Mouse (Mus musculus) MEL (cell line): ENCODE results near the gene Etfbkmt. TPM values are rescaled to one million over a fixed set of nuclear protein-coding genes. Genes with fewer than 3 reads are reported as not detected.
A peak's percentile ranks its signal among the peaks of the same experiment; 100 is the strongest.

Experiments used
- DNase-seq: peaks from one replicate; pipeline ENCODE4 v3.0.0; 2011; ENCODE audit warnings: low read depth, low spot score
- H3K27ac ChIP-seq: 2 replicates; pipeline ENCODE4 v1.5.1; 2012; ENCODE audit warnings: low read depth, mild to moderate bottlenecking, control low read depth, low read length, moderate library complexity; ENCODE audit not compliant: control insufficient read depth
- H3K27me3 ChIP-seq, 2 experiments: fragments of 150-350 bp in 1 of 2; sonication (generic) in 1 of 2; 2 replicates each; pipeline ENCODE4 v1.6.1; 2012; ENCODE audit warnings: low read length in 2 of 2, mild to moderate bottlenecking in 2 of 2, improper control_type of control experiment in 1 of 2, moderate library complexity in 1 of 2; ENCODE audit not compliant: insufficient read depth in 2 of 2, control insufficient read depth in 1 of 2
- H3K36me3 ChIP-seq, 2 experiments: 2 replicates each; pipeline ENCODE4 v1.6.1; 2012 to 2014; ENCODE audit warnings: low read length in 2 of 2, improper control_type of control experiment in 1 of 2, inconsistent platforms in 1 of 2, mild to moderate bottlenecking in 1 of 2; ENCODE audit not compliant: insufficient read depth in 2 of 2, control insufficient read depth in 1 of 2
- H3K4me1 ChIP-seq, 2 experiments: fragments of 150-350 bp in 1 of 2; sonication (generic) in 1 of 2; 2 replicates each; pipeline ENCODE4 v1.6.1; 2012; ENCODE audit warnings: low read length in 2 of 2, improper control_type of control experiment in 1 of 2, mild to moderate bottlenecking in 1 of 2; ENCODE audit not compliant: insufficient read depth in 2 of 2, control insufficient read depth in 1 of 2
- H3K4me3 ChIP-seq, 2 experiments: fragments of 150-350 bp in 1 of 2; sonication (generic) in 1 of 2; 2 replicates each; pipeline ENCODE4 v1.5.1; 2012; ENCODE audit warnings: low read depth in 2 of 2, low read length in 2 of 2, mild to moderate bottlenecking in 2 of 2, moderate library complexity in 2 of 2, control low read depth in 1 of 2, improper control_type of control experiment in 1 of 2; ENCODE audit not compliant: control insufficient read depth in 1 of 2, insufficient read depth in 1 of 2
- H3K79me2 ChIP-seq: 2 replicates; pipeline ENCODE4 v1.6.1; 2012; ENCODE audit warnings: mild to moderate bottlenecking, low read length, moderate library complexity; ENCODE audit not compliant: control insufficient read depth, poor library complexity, insufficient read depth
- H3K9ac ChIP-seq: 2 replicates; pipeline ENCODE4 v1.6.1; 2012; ENCODE audit warnings: low read depth, mild to moderate bottlenecking, control low read depth, low read length, moderate library complexity; ENCODE audit not compliant: control insufficient read depth, poor library complexity, severe bottlenecking
- H3K9me3 ChIP-seq: fragments of 150-350 bp; sonication (generic); replicated peaks from 2 replicates; pipeline ENCODE4 v1.6.1; 2012; ENCODE audit warnings: mild to moderate bottlenecking, low read length, improper control_type of control experiment, moderate library complexity; ENCODE audit not compliant: insufficient read depth
- CHD1 ChIP-seq: IDR thresholded peaks from 2 replicates; pipeline ENCODE4 v1.6.1; 2012; ENCODE audit warnings: low read depth, mild to moderate bottlenecking, inconsistent platforms, low read length, improper control_type of control experiment
- CHD2 ChIP-seq: IDR thresholded peaks from 2 replicates; pipeline ENCODE4 v1.6.1; 2011; ENCODE audit warnings: low read length, improper control_type of control experiment
- CTCF ChIP-seq, 3 experiments: IDR thresholded peaks in 2 of 3; conservative IDR thresholded peaks in 1 of 3; 2 replicates each; pipeline ENCODE4 v1.5.1; 2011 to 2012; ENCODE audit warnings: low read length in 3 of 3, low read depth in 2 of 3, mild to moderate bottlenecking in 2 of 3, improper control_type of control experiment in 1 of 3, inconsistent platforms in 1 of 3, mixed read lengths in 1 of 3, moderate library complexity in 1 of 3; ENCODE audit not compliant: control insufficient read depth in 1 of 3, insufficient read depth in 1 of 3, poor library complexity in 1 of 3, severe bottlenecking in 1 of 3
- E2F4 ChIP-seq: IDR thresholded peaks from 2 replicates; pipeline ENCODE4 v1.6.1; 2011; ENCODE audit warnings: low read depth, low read length, improper control_type of control experiment, borderline replicate concordance
- ELF1 ChIP-seq: IDR thresholded peaks from 2 replicates; pipeline ENCODE4 v1.6.1; 2014; ENCODE audit warnings: low read depth, mild to moderate bottlenecking, inconsistent platforms, low read length, improper control_type of control experiment, moderate library complexity
- EP300 ChIP-seq, 2 experiments: IDR thresholded peaks; 2 replicates each; pipeline ENCODE4 v1.6.1; 2011; ENCODE audit warnings: improper control_type of control experiment in 2 of 2, low read length in 2 of 2, low read depth in 1 of 2, mild to moderate bottlenecking in 1 of 2
- GABPA ChIP-seq: IDR thresholded peaks from 2 replicates; pipeline ENCODE4 v1.6.1; 2012; ENCODE audit warnings: low read depth, mild to moderate bottlenecking, inconsistent platforms, low read length, improper control_type of control experiment, moderate library complexity
- GATA1 ChIP-seq: IDR thresholded peaks from 2 replicates; pipeline ENCODE4 v1.6.1; 2011; ENCODE audit warnings: low read depth, low read length, improper control_type of control experiment
- HCFC1 ChIP-seq: IDR thresholded peaks from 2 replicates; pipeline ENCODE4 v1.6.1; 2012; ENCODE audit warnings: low read depth, mild to moderate bottlenecking, inconsistent platforms, low read length, improper control_type of control experiment, moderate library complexity
- JUND ChIP-seq: IDR thresholded peaks from 2 replicates; pipeline ENCODE4 v1.6.1; 2011; ENCODE audit warnings: low read depth, mild to moderate bottlenecking, improper control_type of control experiment, low read length
- KAT2A ChIP-seq: conservative IDR thresholded peaks from 2 replicates; pipeline ENCODE4 v1.6.1; 2012; ENCODE audit warnings: low read depth, low read length, improper control_type of control experiment, inconsistent platforms
- MAX ChIP-seq: IDR thresholded peaks from 2 replicates; pipeline ENCODE4 v1.6.1; 2011; ENCODE audit warnings: low read length, improper control_type of control experiment
- MEF2A ChIP-seq: IDR thresholded peaks from 2 replicates; pipeline ENCODE4 v1.6.1; 2014; ENCODE audit warnings: low read depth, mild to moderate bottlenecking, inconsistent platforms, low read length, improper control_type of control experiment; ENCODE audit not compliant: poor library complexity, insufficient replicate concordance, severe bottlenecking; ENCODE audit errors: extremely low read depth
- MXI1 ChIP-seq: IDR thresholded peaks from 2 replicates; pipeline ENCODE4 v1.6.1; 2011; ENCODE audit warnings: mild to moderate bottlenecking, low read depth, low read length, improper control_type of control experiment
- MYB ChIP-seq: IDR thresholded peaks from 2 replicates; pipeline ENCODE4 v1.6.1; 2011; ENCODE audit warnings: mild to moderate bottlenecking, low read depth, low read length, improper control_type of control experiment
- MYC ChIP-seq: IDR thresholded peaks from 2 replicates; pipeline ENCODE4 v1.6.1; 2011; ENCODE audit warnings: low read depth, mild to moderate bottlenecking, low read length, improper control_type of control experiment, moderate library complexity
- NRF1 ChIP-seq: IDR thresholded peaks from 2 replicates; pipeline ENCODE4 v1.6.1; 2014; ENCODE audit warnings: low read depth, mild to moderate bottlenecking, inconsistent platforms, low read length, improper control_type of control experiment, moderate library complexity; ENCODE audit not compliant: poor library complexity, insufficient read depth, severe bottlenecking
- POLR2AphosphoS2 ChIP-seq: IDR thresholded peaks from 2 replicates; pipeline ENCODE4 v1.6.1; 2011; ENCODE audit warnings: low read length, improper control_type of control experiment
- POLR2AphosphoS5 ChIP-seq: IDR thresholded peaks from 2 replicates; pipeline ENCODE4 v1.6.1; 2012; ENCODE audit warnings: low read depth, borderline replicate concordance, mild to moderate bottlenecking, inconsistent platforms, low read length, moderate library complexity, mixed read lengths
- RAD21 ChIP-seq: IDR thresholded peaks from 2 replicates; pipeline ENCODE4 v1.6.1; 2011; ENCODE audit warnings: mild to moderate bottlenecking, low read depth, low read length, improper control_type of control experiment
- RCOR1 ChIP-seq: IDR thresholded peaks from 2 replicates; pipeline ENCODE4 v1.6.1; 2012; ENCODE audit warnings: low read depth, mild to moderate bottlenecking, inconsistent platforms, low read length, improper control_type of control experiment
- SIN3A ChIP-seq: IDR thresholded peaks from 2 replicates; pipeline ENCODE4 v1.6.1; 2012; ENCODE audit warnings: low read length, improper control_type of control experiment, inconsistent platforms
- SMC3 ChIP-seq: IDR thresholded peaks from 2 replicates; pipeline ENCODE4 v1.6.1; 2011; ENCODE audit warnings: low read depth, low read length, improper control_type of control experiment
- TAL1 ChIP-seq: IDR thresholded peaks from 2 replicates; pipeline ENCODE4 v1.6.1; 2012; ENCODE audit warnings: mild to moderate bottlenecking, inconsistent platforms, low read length, moderate library complexity, mixed read lengths
- TBP ChIP-seq: IDR thresholded peaks from 2 replicates; pipeline ENCODE4 v1.8.0; 2011; ENCODE audit warnings: low read depth, low read length, improper control_type of control experiment
- USF1 ChIP-seq: IDR thresholded peaks from 2 replicates; pipeline ENCODE4 v1.6.1; 2014; ENCODE audit warnings: low read depth, mild to moderate bottlenecking, inconsistent platforms, low read length, improper control_type of control experiment, moderate library complexity
- USF2 ChIP-seq, 2 experiments: IDR thresholded peaks; 2 replicates each; pipeline ENCODE4 v1.6.1; 2011 to 2012; ENCODE audit warnings: improper control_type of control experiment in 2 of 2, low read length in 2 of 2, borderline replicate concordance in 1 of 2, inconsistent platforms in 1 of 2, low read depth in 1 of 2, mild to moderate bottlenecking in 1 of 2; ENCODE audit not compliant: insufficient read depth in 1 of 2
- ZC3H11A ChIP-seq: IDR thresholded peaks from 2 replicates; pipeline ENCODE4 v1.6.1; 2012; ENCODE audit warnings: low read depth, mild to moderate bottlenecking, inconsistent platforms, low read length, improper control_type of control experiment
- ZMIZ1 ChIP-seq: IDR thresholded peaks from 2 replicates; pipeline ENCODE4 v1.6.1; 2012; ENCODE audit warnings: low read depth, mild to moderate bottlenecking, inconsistent platforms, low read length, improper control_type of control experiment, moderate library complexity
- ZNF384 ChIP-seq: IDR thresholded peaks from 2 replicates; pipeline ENCODE4 v1.6.1; 2012; ENCODE audit warnings: low read depth, mild to moderate bottlenecking, inconsistent platforms, low read length, improper control_type of control experiment
- polyA plus RNA-seq, 2 experiments: library from polyadenylated mRNA; stranded (reverse) in 1 of 2; unstranded in 1 of 2; fragments of >175 nt in 1 of 2; fragments of >200 nt in 1 of 2; gene quantifications; 2 replicates each; pipeline versions ENCODE4 v1.2.1 to v1.2.4; 2012; ENCODE audit warnings: low replicate concordance in 2 of 2, low read depth in 1 of 2; ENCODE audit not compliant: insufficient read length in 2 of 2, insufficient read depth in 1 of 2, missing spikeins in 1 of 2
- total RNA-seq: library from RNA; depleted of rRNA; stranded (reverse); fragments of 300-350 nt; gene quantifications from 2 replicates; pipeline ENCODE4 v1.2.3, GENCODE M21; 2012

Etfbkmt gene
- total and polyA plus RNA-seq, 3 experiments, result 3.4 to 5.7 TPM; not detected in 1

- Histone ChIP-seq H3K9me3 (no peaks in the 10 kb centered on the region), H3K4me1 (peaks cover 0 to 11% of the 10 kb centered on the region in 2 experiments; a peak in 3 of 4 replicates), H3K9ac (no peak overlapping the region), H3K27ac (no peak overlapping the region), H3K4me3 (no peak overlapping the region), H3K79me2 (no peaks in the 10 kb centered on the region), H3K27me3 (no peaks in the 10 kb centered on the region), H3K36me3 (0 out of 4 replicates have a peak, but pooled peaks cover 0 to 2% of the 10 kb centered on the region in 2 experiments)
- TF ChIP-seq HCFC1, result no peak
- TF ChIP-seq MYB, result no peak
- no peak for TF ChIP-seq CHD1
- TF ChIP-seq CTCF (IDR thresholded peaks at IDR 0.05 in 2 of 3, conservative IDR thresholded peaks at IDR 0.05 in 1 of 3; ENCODE audit: control insufficient read depth in 1 of 3, insufficient read depth in 1 of 3, low read depth in 2 of 3, low read length in 3 of 3, poor library complexity in 1 of 3, severe bottlenecking in 1 of 3), result no peak
- no peak for DNase-seq
Measured at GRCm38 (mm10) chr6:149131111-149131510, 8.5 kb upstream of the Etfbkmt start.

- Histone ChIP-seq H3K79me2 (no peaks in the 10 kb centered on the region), H3K9me3 (no peaks in the 10 kb centered on the region), H3K4me1 (peaks cover 0 to 8% of the 10 kb centered on the region in 2 experiments; a peak in 2 of 4 replicates), H3K27me3 (no peaks in the 10 kb centered on the region), H3K9ac (no peak overlapping the region), H3K4me3 (no peak overlapping the region), H3K27ac (no peak overlapping the region), H3K36me3 (0 out of 4 replicates have a peak, but pooled peaks cover 0 to 2% of the 10 kb centered on the region in 2 experiments)
- peak; percentile 87 for DNase-seq
- TF ChIP-seq GABPA (no peak), ELF1 (no peak), POLR2AphosphoS5 (no peak), MYC (no peak), MAX (no peak), HCFC1 (no peak), CTCF (IDR thresholded peaks at IDR 0.05 in 2 of 3, conservative IDR thresholded peaks at IDR 0.05 in 1 of 3; ENCODE audit: control insufficient read depth in 1 of 3, insufficient read depth in 1 of 3, low read depth in 2 of 3, low read length in 3 of 3, poor library complexity in 1 of 3, severe bottlenecking in 1 of 3) (peak; percentile 62 to 99 (median 68)), ZNF384 (peak; percentile 47; the same call in 1 of the 2 replicates), POLR2AphosphoS2 (no peak), USF2 (IDR thresholded peaks at IDR 0.05; ENCODE audit: borderline replicate concordance in 1 of 2, insufficient read depth in 1 of 2, low read depth in 1 of 2, low read length in 2 of 2) (no peak), TAL1 (no peak), MXI1 (no peak), GATA1 (no peak), ZC3H11A (peak; percentile 99), RCOR1 (no peak), TBP (0 out of 2 replicates have a peak, but pooled peaks have one; percentile 26), RAD21 (peak; percentile 99), SMC3 (peak; percentile 100), CHD2 (no peak), USF1 (no peak), EP300 (IDR thresholded peaks at IDR 0.05; ENCODE audit: low read depth in 1 of 2, low read length in 2 of 2) (no peak), SIN3A (peak; percentile 66), JUND (no peak), ZMIZ1 (no peak), KAT2A (no peak), E2F4 (no peak), NRF1 (no peak), MEF2A (no peak)
Measured at GRCm38 (mm10) chr6:149132311-149133077, 7.2 kb upstream of the Etfbkmt start.
